Mouse (Mus musculus): ENCODE results near the gene Cflar.
"Not testable (repeated sequence)": the region's sequence is repeated elsewhere in the genome, so short reads cannot be mapped to it uniquely, and the experiment has no call there.

The Cflar gene

GRCm38 (mm10) chr1:58711365-58712016 is at the start of gene Cflar:
Cflar (plus strand) TSS chr1:58711508.
- DNase-seq (ENCODE audit: extremely low spot score): peak; percentile 79

GRCm38 (mm10) chr1:58662671-58663070 is 48.6 kb upstream of the Cflar start:
- DNase-seq (ENCODE audit: extremely low spot score): not testable (repeated sequence)

DNA sequence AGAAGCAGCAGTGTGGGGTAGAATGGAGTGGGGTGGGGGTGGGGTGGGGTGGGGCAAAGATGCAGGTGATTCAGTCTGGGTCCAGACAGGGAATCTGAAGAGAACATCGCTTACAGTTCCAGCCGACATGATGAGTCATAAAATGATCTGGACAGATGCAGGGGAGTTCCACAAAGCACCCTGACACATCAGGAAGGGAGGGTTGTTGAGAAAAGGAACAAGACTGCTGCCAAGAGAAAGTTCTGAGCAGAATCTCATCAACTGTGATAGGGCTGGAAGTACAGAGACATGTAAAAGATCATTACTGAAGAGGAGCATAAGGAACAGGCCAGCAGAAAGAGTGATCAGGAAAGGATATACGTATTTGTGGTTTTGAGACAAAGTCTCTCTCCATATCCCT is 47.9 kb upstream of the Cflar start:
- DNase-seq (ENCODE audit: extremely low spot score): not testable (repeated sequence)

DNA sequence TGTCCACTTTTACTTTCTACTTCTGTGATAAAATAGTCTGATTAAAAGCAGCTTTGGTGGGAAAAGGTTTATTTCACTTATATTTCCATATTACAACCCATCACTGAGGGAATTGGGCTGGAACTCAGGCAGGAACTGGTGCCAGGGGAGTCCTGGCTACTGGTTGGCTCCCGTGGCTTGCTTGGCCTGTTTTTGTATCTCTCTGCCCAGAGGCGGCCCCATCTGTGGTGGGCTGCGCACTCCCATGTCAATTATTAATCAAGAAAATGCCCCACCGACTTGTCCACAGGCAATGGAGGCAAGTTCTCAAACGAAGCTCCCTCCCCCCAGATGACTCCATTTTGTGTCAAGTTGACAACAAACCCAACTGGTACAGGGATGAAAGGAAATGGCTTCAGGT is 43.1 kb upstream of the Cflar start:
- DNase-seq (ENCODE audit: extremely low spot score): no peak

GRCm38 (mm10) chr1:58669635-58670034 is 41.7 kb upstream of the Cflar start:
- DNase-seq (ENCODE audit: extremely low spot score): not testable (repeated sequence)

DNA sequence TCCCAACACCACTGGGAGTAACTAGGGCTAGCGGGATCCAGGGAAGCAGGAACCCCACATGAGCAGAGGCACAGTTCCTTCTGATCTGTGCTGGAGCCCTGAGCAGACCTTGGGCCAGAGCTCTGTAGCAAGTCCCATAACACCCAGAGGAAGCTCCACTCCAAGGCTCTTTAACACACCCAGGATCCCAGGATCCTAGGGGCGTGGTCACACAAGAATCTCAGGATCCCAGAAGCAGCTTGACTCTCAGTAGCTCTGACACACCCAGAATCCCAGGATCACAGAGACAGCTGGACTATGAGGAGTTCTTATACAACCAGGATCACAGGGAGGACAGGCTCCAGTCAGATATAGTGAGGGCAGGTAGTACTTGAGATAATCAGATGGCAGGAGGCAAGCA is 39.2 kb upstream of the Cflar start:
- no peak for DNase-seq (ENCODE audit: extremely low spot score)

DNA sequence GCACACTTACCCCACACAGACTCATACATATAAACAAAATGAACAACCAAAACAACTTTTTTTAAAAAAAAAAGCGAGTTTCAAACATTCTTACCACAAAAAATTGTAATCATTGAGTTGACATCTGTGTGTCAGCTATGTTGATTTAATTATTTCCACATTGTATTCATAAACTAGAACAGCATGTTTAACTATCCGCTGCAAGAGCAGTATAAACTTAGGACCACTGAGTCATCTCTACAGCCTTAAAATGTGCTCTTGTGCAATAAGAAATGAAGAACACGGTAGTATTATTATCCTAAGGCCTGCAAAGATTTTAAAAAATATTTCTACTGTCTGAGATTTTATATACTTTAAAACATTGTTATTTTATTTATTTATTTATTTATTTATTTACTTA is 36.3 kb upstream of the Cflar start:
- DNase-seq (ENCODE audit: extremely low spot score): no peak

DNA sequence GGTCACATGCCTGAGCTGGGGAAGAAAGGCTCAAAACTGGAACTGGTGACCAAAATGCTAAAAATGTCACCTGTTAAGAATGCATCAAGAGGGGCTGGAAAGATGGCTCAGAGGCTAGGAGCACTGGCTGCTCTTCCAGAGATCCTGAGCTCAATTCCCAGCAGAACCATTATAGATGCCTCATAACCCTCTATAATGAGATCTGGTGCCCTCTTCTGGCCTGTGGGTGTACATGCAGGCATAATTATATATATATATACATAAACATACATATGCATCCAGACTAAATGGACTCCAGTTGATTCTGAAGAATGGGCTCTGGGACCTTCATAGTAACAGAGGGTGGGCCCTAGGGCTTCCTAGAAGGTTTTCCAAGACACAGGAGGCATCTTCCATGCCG is 33.7 kb upstream of the Cflar start:
- DNase-seq (ENCODE audit: extremely low spot score): peak; percentile 30

DNA sequence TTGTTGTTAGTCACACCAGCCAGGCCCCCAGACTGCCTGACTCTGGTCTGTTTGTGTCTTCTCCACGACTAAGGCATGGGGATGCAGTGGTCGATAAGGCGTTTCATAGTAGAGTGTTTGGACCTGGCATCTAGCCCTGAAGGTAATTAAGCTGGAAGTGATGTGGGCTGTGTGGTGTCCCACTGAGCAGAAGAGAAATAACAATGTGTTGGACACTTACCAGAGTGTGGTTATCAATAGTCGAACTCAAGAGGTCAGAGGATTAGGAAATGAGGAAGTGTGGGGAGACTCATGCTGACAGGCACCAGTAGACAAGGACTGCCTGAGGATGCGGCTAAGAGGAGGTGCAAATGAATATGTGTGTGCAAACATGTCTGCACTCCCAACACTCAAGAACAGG is 32.9 kb upstream of the Cflar start:
- not testable (repeated sequence) for DNase-seq (ENCODE audit: extremely low spot score)

GRCm38 (mm10) chr1:58689426-58689825 is 21.9 kb upstream of the Cflar start:
- DNase-seq (ENCODE audit: extremely low spot score): no peak

- no peak for DNase-seq (ENCODE audit: extremely low spot score)
Measured at GRCm38 (mm10) chr1:58690006-58690744, 21.1 kb upstream of the Cflar start.

GRCm38 (mm10) chr1:58690834-58691488 is 20.3 kb upstream of the Cflar start:
- not testable (repeated sequence) for DNase-seq (ENCODE audit: extremely low spot score)

DNA sequence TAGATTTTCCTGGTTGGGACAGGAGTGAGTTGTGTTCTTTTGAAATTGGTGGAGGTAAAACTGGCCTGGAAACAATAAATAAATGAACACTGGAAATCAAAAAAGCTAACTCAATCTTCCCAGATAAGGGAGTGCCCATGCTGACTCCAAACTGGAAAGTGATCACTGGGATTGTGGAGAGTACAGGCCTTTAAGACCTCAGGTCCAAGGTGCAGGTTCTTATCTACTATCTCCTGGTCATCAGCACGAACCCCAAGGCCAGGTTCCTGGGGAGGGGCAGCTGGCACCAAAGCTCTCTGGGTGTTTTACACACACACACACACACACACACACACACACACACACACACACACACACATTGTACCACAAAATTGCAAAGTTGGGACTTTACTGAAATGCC is 19.6 kb upstream of the Cflar start:
- not testable (repeated sequence) for DNase-seq (ENCODE audit: extremely low spot score)

- DNase-seq (ENCODE audit: extremely low spot score): no peak
Measured at GRCm38 (mm10) chr1:58693696-58694095, 17.6 kb upstream of the Cflar start.

DNA sequence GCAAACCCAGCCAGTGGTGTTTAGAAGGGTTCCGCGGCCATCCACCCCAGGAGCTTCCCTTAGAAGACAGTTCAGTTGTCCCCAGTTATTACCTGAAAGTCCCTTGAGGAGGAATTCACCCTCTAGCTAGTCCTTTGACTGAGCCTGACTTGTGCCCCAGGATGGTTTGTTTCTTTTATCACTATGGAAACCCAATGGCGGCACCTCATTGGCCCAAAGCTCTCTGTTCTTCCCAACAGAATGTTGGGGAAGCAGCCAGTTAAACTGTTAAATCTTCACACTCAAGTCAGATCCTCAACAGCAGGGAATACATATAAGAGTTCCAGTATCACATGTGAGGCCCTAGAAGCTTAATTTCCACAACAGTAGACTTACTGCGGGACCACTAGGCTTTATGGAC is 15.5 kb upstream of the Cflar start, which contains the start of gene Als2cr12:
Gene Als2cr12 (minus strand): TSS at position 180 of the 400 bp plus-strand sequence.
- DNase-seq (ENCODE audit: extremely low spot score): not testable (repeated sequence)

DNA sequence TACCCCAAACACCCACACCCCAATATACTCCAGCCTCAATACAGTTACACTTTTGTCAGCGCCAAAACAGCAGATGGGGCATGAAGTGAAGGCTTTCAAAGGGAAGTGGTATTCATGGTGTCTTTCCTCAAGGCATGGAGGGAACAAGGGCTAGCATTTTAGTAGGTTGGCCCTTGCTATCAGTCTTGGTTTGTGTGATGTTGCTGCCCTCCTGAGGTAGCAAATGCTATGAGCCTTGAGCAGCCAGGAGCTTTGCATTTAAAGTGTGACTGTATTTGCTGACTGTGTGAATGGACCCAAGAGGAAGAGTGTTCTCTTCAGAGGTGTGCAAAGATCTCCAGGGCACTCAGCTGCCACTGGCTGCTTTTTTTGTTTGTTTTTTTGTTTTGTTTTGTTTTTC is 13.7 kb upstream of the Cflar start:
- DNase-seq (ENCODE audit: extremely low spot score): not testable (repeated sequence)

- DNase-seq (ENCODE audit: extremely low spot score): no peak
Measured at GRCm38 (mm10) chr1:58698781-58699180, 12.5 kb upstream of the Cflar start.

- DNase-seq (ENCODE audit: extremely low spot score): no peak
Measured at GRCm38 (mm10) chr1:58699988-58700387, 11.3 kb upstream of the Cflar start.

DNA sequence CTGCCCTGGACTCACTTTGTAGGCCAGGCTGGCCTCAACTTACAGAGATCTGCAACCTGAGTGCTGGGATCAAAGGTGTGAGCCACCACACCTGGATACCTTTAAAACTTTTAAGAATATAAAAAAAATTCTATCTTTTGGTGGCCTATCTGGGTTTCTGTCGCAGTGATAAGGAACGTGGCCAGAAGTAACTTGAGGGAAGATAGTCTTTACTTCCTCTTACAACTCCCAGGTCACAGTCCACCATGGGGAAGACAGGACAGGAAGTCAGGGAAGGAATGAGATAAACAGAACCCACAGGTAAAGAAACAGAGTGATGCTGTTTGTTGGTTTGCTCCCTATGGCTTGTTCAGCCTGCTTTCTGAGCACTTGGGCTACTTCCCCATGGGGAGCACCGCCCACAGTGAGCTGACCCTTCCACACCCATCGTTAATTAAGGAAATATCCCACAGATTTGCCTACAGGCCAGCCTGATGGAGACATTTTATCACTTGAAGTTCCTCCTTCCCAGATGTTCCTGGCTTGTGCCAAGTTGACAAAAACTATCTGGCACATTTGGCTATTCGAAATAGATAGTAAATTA is 10.6 kb upstream of the Cflar start:
- not testable (repeated sequence) for DNase-seq (ENCODE audit: extremely low spot score)

GRCm38 (mm10) chr1:58710043-58710442 is 1.3 kb upstream of the Cflar start:
- DNase-seq (ENCODE audit: extremely low spot score): not testable (repeated sequence)

GRCm38 (mm10) chr1:58710711-58711364 is 470 bp upstream of the Cflar start:
- no peak for DNase-seq (ENCODE audit: extremely low spot score)

Measured in embryo, embryonic 9.5 days (tissue).